Mouse (Mus musculus) forebrain, embryonic 16.5 days (tissue): ENCODE measurements around the gene Bhlha9. TPM values are rescaled to one million over a fixed set of nuclear protein-coding genes. Genes with fewer than 3 reads are reported as not detected.

ENCODE experiments used
- ATAC-seq: fragments of 200-750 bp; cut with Nextera tagmentation; 2 replicates; pipeline ENCODE4 v1.8.0; 2017; ENCODE audit warnings: mild to moderate bottlenecking, moderate library complexity
- H3K27ac ChIP-seq: fragments of 300-500 bp; sonication (generic); 2 replicates; pipeline ENCODE4 v1.5.1; 2014; ENCODE audit warnings: low read length, control low read depth
- H3K27me3 ChIP-seq: fragments of 300-500 bp; sonication (generic); replicated peaks from 2 replicates; pipeline ENCODE4 v1.6.1; 2014; ENCODE audit warnings: low read length; ENCODE audit not compliant: control insufficient read depth, insufficient read depth
- H3K36me3 ChIP-seq: fragments of 300-500 bp; sonication (generic); 2 replicates; pipeline ENCODE4 v1.6.1; 2014; ENCODE audit not compliant: control insufficient read depth, insufficient read depth
- H3K4me1 ChIP-seq: fragments of 300-500 bp; sonication (generic); replicated peaks from 2 replicates; pipeline ENCODE4 v1.6.1; 2014; ENCODE audit warnings: low read length; ENCODE audit not compliant: control insufficient read depth, insufficient read depth
- H3K4me2 ChIP-seq: fragments of 300-500 bp; sonication (generic); 2 replicates; pipeline ENCODE4 v1.6.1; 2014; ENCODE audit warnings: mild to moderate bottlenecking, low read length, control low read depth
- H3K4me3 ChIP-seq: fragments of 300-500 bp; sonication (generic); replicated peaks from 2 replicates; pipeline ENCODE4 v1.5.1; 2014; ENCODE audit warnings: mild to moderate bottlenecking, low read length, control low read depth
- H3K9ac ChIP-seq: fragments of 300-500 bp; sonication (generic); replicated peaks from 2 replicates; pipeline ENCODE4 v1.6.1; 2014; ENCODE audit warnings: low read depth, low read length, control low read depth
- H3K9me3 ChIP-seq: fragments of 300-500 bp; sonication (generic); 2 replicates; pipeline ENCODE4 v1.6.1; 2016; ENCODE audit warnings: low read length; ENCODE audit not compliant: control insufficient read depth
- WGBS: fragments of 180-500 bp; shearing (Covaris S2); extraction: QIAGEN DNeasy Blood & Tissue Kit; methylation state at CpG from one replicate; pipeline ENCODE4 v1.1.7; 2014; 5-methylcytosine and 5-hydroxymethylcytosine counted together
- polyA plus RNA-seq: library from polyadenylated mRNA; unstranded; fragments of >200 nt; fragmentation: Nextera tagmentation; extraction: Ambion mirVana; gene quantifications from 2 replicates; pipeline ENCODE4 v1.2.1, GENCODE M21; 2015

Bhlha9 gene
- polyA plus RNA-seq, 1 experiment from 2014 or later = 1.3 TPM

- no peaks in the 10 kb centered on the region for H3K36me3 ChIP-seq
- ATAC-seq = no peak
- no peak overlapping the region for H3K27ac ChIP-seq
- H3K4me3 ChIP-seq = no peak overlapping the region
- WGBS = 79% methylated on average over 4 of the region's 4 CpGs
- H3K4me2 ChIP-seq = no peak overlapping the region
- no peaks in the 10 kb centered on the region for H3K27me3 ChIP-seq
- no peak overlapping the region for H3K9ac ChIP-seq
- H3K9me3 ChIP-seq = no peaks in the 10 kb centered on the region
- H3K4me1 ChIP-seq = no peaks in the 10 kb centered on the region
Measured at GRCm38 (mm10) chr11:76717000-76717399, 44.7 kb downstream of the Bhlha9 start.

Other genes starting within 250 kb of the Bhlha9 start
- gene Abr, start 50.2 kb upstream of the Bhlha9 start, polyA plus RNA-seq = 117 and 121 TPM in 2 replicates
- 0.24 and 0.27 TPM in 2 replicates for gene Trarg1, start 7.3 kb downstream of the Bhlha9 start, polyA plus RNA-seq
- 29.4 and 35.4 TPM in 2 replicates for gene Gosr1, start 91.1 kb downstream of the Bhlha9 start, polyA plus RNA-seq
- 7.0 and 7.4 TPM in 2 replicates for gene Cpd, start 174.5 kb downstream of the Bhlha9 start, polyA plus RNA-seq
- not detected in 2 replicates for gene Tmigd1, start 229.7 kb downstream of the Bhlha9 start, polyA plus RNA-seq